18 mouse cellular contexts compared by ENCODE assay signal in the genomic region with DNA sequence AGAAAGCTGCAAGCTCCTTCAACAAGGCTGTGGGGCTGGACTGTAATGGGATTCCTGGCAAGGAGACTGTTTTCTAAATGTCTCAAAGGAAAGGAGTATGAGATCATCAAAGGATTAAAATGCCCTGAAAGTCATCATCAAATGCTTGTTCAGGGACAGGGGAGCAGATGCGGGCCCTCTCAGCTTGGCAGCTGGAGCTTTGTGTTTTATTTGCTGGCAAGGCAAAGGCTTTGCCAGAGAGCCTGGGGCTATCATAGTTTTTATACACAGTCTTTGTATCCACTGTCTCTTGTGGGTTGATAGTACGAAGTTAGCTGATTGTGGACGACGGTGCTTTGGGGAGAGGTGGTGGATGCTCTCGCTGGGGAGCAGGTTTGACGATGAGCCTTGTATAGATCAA.
A peak's percentile ranks its signal among the peaks of the same experiment; 100 is the strongest.
DNase-seq lines count a peak whose midpoint lies in the region; ATAC-seq and TF ChIP-seq lines count a peak whose summit lies in the region.
"Had no signal": no experiment of that assay in that cellular context is flagged by ENCODE, and none has a peak within 500 bp of the region (broad histone marks: within the 10 kb centered on the region; RNA-seq: fewer than 3 reads in every experiment).

No protein-coding gene starts in this region.

- no peak overlapping the region for H3K4me2 ChIP-seq in forebrain, embryonic 13.5 days
- H3K4me2 ChIP-seq in forebrain, embryonic 12.5 days, result no peak overlapping the region
- no peak overlapping the region for H3K4me2 ChIP-seq in midbrain, embryonic 13.5 days (replicated peaks)
- no peak overlapping the region for H3K4me2 ChIP-seq in midbrain, embryonic 11.5 days
- no peak overlapping the region for H3K4me2 ChIP-seq in midbrain, embryonic 14.5 days (ENCODE audit: low read length)
- H3K4me2 ChIP-seq: hindbrain, embryonic 15.5 days had no signal

- CTCF ChIA-PET in Patski (lab: Charles Lee), result interaction anchor here (0.6 to 1.8 kb wide), 5 partner anchors 10 to 100 kb away, joined by 3 to 6 read pairs (median 3); no protein-coding TSS in a partner anchor

- H3K27me3 ChIP-seq in forebrain, embryonic 13.5 days, result no peaks in the 10 kb centered on the region
- no peaks in the 10 kb centered on the region for H3K27me3 ChIP-seq in forebrain, embryonic 12.5 days
- no peaks in the 10 kb centered on the region for H3K27me3 ChIP-seq in midbrain, embryonic 13.5 days
- no peaks in the 10 kb centered on the region for H3K27me3 ChIP-seq in midbrain, embryonic 11.5 days (ENCODE audit: control insufficient read depth, insufficient read depth, low read length)
- no peaks in the 10 kb centered on the region for H3K27me3 ChIP-seq in Patski
- no peaks in the 10 kb centered on the region for H3K27me3 ChIP-seq in midbrain, embryonic 14.5 days (ENCODE audit: control insufficient read depth, insufficient read depth, low read length)
- H3K27me3 ChIP-seq: hindbrain, embryonic 15.5 days had no signal

- no peak overlapping the region for H3K9ac ChIP-seq in forebrain, embryonic 13.5 days
- H3K9ac ChIP-seq in forebrain, embryonic 12.5 days, result no peak overlapping the region
- no peak overlapping the region for H3K9ac ChIP-seq in midbrain, embryonic 13.5 days (replicated peaks)
- H3K9ac ChIP-seq in midbrain, embryonic 11.5 days (ENCODE audit: low read length), result no peak overlapping the region
- H3K9ac ChIP-seq in midbrain, embryonic 14.5 days (replicated peaks; ENCODE audit: low read length), result no peak overlapping the region
- H3K9ac ChIP-seq: hindbrain, embryonic 15.5 days had no signal

- POLR2A ChIA-PET in Patski (lab: Charles Lee), result interaction anchor here (0.9 kb wide), 1 partner anchor 186 kb away, joined by 4 read pairs; no protein-coding TSS in a partner anchor

- WGBS in forebrain, embryonic 13.5 days, result 42% methylated on average over 6 of the region's 6 CpGs
- 69% methylated on average over 6 of the region's 6 CpGs for WGBS in forebrain, embryonic 12.5 days
- 57% methylated on average over 6 of the region's 6 CpGs for WGBS in midbrain, embryonic 13.5 days
- 84% methylated on average over 6 of the region's 6 CpGs for WGBS in midbrain, embryonic 11.5 days
- whole genome bisulfite sequencing in midbrain, embryonic 14.5 days, result 44% methylated on average over 6 of the region's 6 CpGs

- peak; percentile 31; the same call in 1 of the 2 replicates for ATAC-seq in forebrain, embryonic 13.5 days
- no peak for ATAC-seq in forebrain, embryonic 12.5 days (ENCODE audit: low FRiP score)
- peak; percentile 72 for ATAC-seq in midbrain, embryonic 13.5 days
- no peak for ATAC-seq in midbrain, embryonic 11.5 days (ENCODE audit: low FRiP score)
- ATAC-seq in Patski, result peak; percentile 47
- ATAC-seq in midbrain, embryonic 14.5 days (ENCODE audit: low FRiP score, low TSS enrichment), result no peak; the same call in 1 of the 2 replicates

- in situ Hi-C loops in Patski (cut with MboI; ENCODE audit: low pct_unique_long_range_greater_than_20kb), result no loop called here

- no peaks in the 10 kb centered on the region for H3K9me3 ChIP-seq in forebrain, embryonic 13.5 days (replicated peaks)
- H3K9me3 ChIP-seq in forebrain, embryonic 12.5 days, result no peaks in the 10 kb centered on the region
- no peaks in the 10 kb centered on the region for H3K9me3 ChIP-seq in midbrain, embryonic 13.5 days
- no peaks in the 10 kb centered on the region for H3K9me3 ChIP-seq in midbrain, embryonic 11.5 days (ENCODE audit: control insufficient read depth, low read length)
- H3K9me3 ChIP-seq in midbrain, embryonic 14.5 days (ENCODE audit: control insufficient read depth, low read length), result no peaks in the 10 kb centered on the region
- H3K9me3 ChIP-seq: hindbrain, embryonic 15.5 days had no signal

- DNase-seq in midbrain, embryonic 11.5 days (ENCODE audit: low spot score, missing footprints), result no peak
- peak; percentile 42 for DNase-seq in Patski (ENCODE audit: low read depth, low spot score)
- DNase-seq in midbrain, embryonic 14.5 days, result peak; percentile 74
- no peak for DNase-seq in right cerebral cortex, adult 18-20 months
- DNase-seq in kidney, adult 11 months, result no peak
- DNase-seq: adrenal gland, postnatal 10 days; cerebellum, adult 11-12 months; cerebellum, postnatal 14 days; heart, postnatal 10 days; kidney, adult 2 months; kidney, postnatal 10 days; liver; lung, postnatal 10 days; thymus, postnatal 36 days had no signal

- no peak overlapping the region for H3K4me3 ChIP-seq in forebrain, embryonic 13.5 days
- no peak overlapping the region for H3K4me3 ChIP-seq in forebrain, embryonic 12.5 days (replicated peaks)
- H3K4me3 ChIP-seq in midbrain, embryonic 13.5 days (replicated peaks), result no peak overlapping the region
- H3K4me3 ChIP-seq in midbrain, embryonic 11.5 days (ENCODE audit: low read depth, low read length), result no peak overlapping the region
- H3K4me3 ChIP-seq in midbrain, embryonic 14.5 days (replicated peaks; ENCODE audit: low read depth, low read length), result no peak overlapping the region
- H3K4me3 ChIP-seq: hindbrain, embryonic 15.5 days had no signal

- H3K4me1 ChIP-seq in forebrain, embryonic 13.5 days, result peaks cover 48% of the 10 kb centered on the region
- H3K4me1 ChIP-seq in forebrain, embryonic 12.5 days, result peaks cover 14% of the 10 kb centered on the region
- H3K4me1 ChIP-seq in midbrain, embryonic 13.5 days (replicated peaks), result peaks cover 20% of the 10 kb centered on the region
- peaks cover 5% of the 10 kb centered on the region for H3K4me1 ChIP-seq in midbrain, embryonic 11.5 days (ENCODE audit: control insufficient read depth, insufficient read depth, low read length)
- 0 out of 2 replicates have a peak, but pooled peaks cover 2% of the 10 kb centered on the region for H3K4me1 ChIP-seq in midbrain, embryonic 14.5 days (ENCODE audit: control insufficient read depth, insufficient read depth, low read length)

- H3K36me3 ChIP-seq in forebrain, embryonic 13.5 days (ENCODE audit: poor library complexity, severe bottlenecking), result no peaks in the 10 kb centered on the region
- no peaks in the 10 kb centered on the region for H3K36me3 ChIP-seq in forebrain, embryonic 12.5 days (replicated peaks)
- H3K36me3 ChIP-seq in midbrain, embryonic 13.5 days, result no peaks in the 10 kb centered on the region
- H3K36me3 ChIP-seq in midbrain, embryonic 11.5 days (ENCODE audit: control insufficient read depth, insufficient read depth, low read length), result no peaks in the 10 kb centered on the region
- H3K36me3 ChIP-seq in midbrain, embryonic 14.5 days (ENCODE audit: control insufficient read depth, insufficient read depth, low read length), result no peaks in the 10 kb centered on the region
- H3K36me3 ChIP-seq: hindbrain, embryonic 15.5 days had no signal

- H3K27ac ChIP-seq in forebrain, embryonic 13.5 days, result no peak overlapping the region
- H3K27ac ChIP-seq in forebrain, embryonic 12.5 days, result no peak overlapping the region
- H3K27ac ChIP-seq in midbrain, embryonic 13.5 days, result peak overlapping the region; percentile 35; the same call in 1 of the 2 replicates
- H3K27ac ChIP-seq in midbrain, embryonic 11.5 days (ENCODE audit: low read depth, low read length), result no peak overlapping the region
- 0 out of 2 replicates have a peak overlapping the region, but pooled peaks have one; percentile 10 for H3K27ac ChIP-seq in midbrain, embryonic 14.5 days (replicated peaks; ENCODE audit: low read depth, low read length)
- H3K27ac ChIP-seq: hindbrain, embryonic 15.5 days had no signal

- no peak for TF ChIP-seq CTCF in Patski (IDR thresholded peaks at IDR 0.05)

Comparison
In these comparisons a context has a peak if more than half of its experiments do, and no peak if none do; other contexts are left out.
1. ATAC-seq: peak in forebrain, embryonic 13.5 days (single experiment), midbrain, embryonic 13.5 days (single experiment) and Patski (single experiment); none in forebrain, embryonic 12.5 days (single experiment), midbrain, embryonic 11.5 days (single experiment) and midbrain, embryonic 14.5 days (single experiment).
2. H3K27ac ChIP-seq: peak in midbrain, embryonic 13.5 days (single experiment) and midbrain, embryonic 14.5 days (single experiment); none in forebrain, embryonic 13.5 days (single experiment), forebrain, embryonic 12.5 days (single experiment) and midbrain, embryonic 11.5 days (single experiment).
3. DNase-seq: peak in Patski (single experiment) and midbrain, embryonic 14.5 days (single experiment); none in midbrain, embryonic 11.5 days (single experiment), right cerebral cortex, adult 18-20 months (single experiment) and kidney, adult 11 months (single experiment).